Mouse (Mus musculus): Measurements from ENCODE around the gene Phf1.

DNA sequence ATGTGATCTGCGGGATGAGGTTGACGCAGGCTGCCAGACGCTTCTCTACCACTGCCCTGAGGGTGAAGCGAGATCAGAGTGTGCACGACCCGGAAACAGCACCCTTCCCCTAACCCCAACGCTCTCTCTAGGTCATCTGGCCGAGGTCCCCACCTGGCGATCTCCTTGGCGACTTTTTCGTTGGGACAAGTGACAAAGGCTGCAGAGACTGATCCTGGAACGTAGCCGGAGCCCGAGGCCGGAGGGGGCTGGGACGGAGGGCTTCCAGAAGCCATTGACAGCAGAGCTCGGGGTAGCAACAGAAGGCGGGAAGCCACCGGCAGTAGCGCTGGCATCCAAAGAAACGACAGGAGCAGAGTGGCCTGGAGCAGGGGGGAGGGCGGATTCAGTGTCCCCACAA lies 5.9 kb downstream of the Phf1 start:
- TF ChIP-seq CTCF (conservative IDR thresholded peaks at IDR 0.05; ENCODE audit: low read length) (no peak), POU5F1 (IDR thresholded peaks at IDR 0.05; ENCODE audit: borderline replicate concordance, low read length) (no peak)

All from E14TG2a.4 (cell line).